Mouse (Mus musculus) embryo, embryonic 10.5 days (tissue): ENCODE results near the gene Gm49711.

Experiments
- DNase-seq: peaks from one replicate; pipeline ENCODE4 v3.0.0-alpha.2; 2015; ENCODE audit warnings: low spot score

Gm49711 gene

DNA sequence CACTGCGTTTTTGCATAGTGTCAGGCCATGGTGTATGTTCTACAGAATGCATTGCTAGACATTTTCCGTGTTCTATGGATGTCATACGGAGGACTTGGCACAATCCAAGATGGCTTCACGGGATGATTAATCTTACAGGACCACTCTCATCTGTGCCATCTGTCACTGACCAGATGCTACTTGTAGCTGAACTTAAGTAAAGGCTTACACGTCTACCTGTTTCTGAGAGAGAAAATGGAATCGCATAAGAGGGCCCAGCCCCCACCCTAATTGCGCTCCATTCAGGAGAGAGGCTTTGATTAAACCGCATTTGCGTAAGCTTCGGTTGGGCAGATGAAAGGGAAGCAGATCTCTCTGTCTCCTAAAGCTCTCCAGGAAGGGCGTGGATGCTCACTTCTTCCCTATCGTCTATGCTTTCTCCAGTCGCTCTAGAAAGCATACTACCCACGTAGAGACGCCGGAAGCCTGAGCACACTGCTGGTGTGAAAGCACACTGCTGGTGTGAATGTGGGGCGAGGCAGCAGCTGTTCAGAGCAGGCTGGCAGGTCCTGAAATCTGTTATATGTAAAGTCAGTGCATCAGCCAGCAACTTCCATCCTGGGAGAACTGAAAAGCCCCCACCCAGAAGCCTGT, 62.9 kb downstream of the Gm49711 start:
- DNase-seq = no peak

DNA sequence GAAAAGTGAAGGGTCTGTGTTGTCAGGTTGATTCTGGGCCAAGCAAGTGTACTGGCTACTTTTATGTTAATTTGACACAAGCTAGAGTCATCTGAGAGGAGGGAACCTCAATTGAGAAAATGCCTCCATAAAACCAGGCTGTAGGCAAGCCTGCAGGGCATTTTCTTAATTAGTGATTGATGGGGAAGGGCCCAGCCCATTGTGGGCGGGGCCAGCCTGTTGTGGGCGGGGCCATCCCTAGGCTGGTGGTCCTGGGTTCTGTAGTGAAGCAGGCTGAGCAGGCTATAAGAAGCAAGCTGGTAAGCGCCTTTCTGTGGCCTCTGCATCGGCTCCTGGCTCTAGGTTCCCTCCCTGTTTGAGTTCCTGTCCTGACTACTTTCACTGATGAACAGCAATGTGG, 69.1 kb downstream of the Gm49711 start:
- DNase-seq = no peak

GRCm38 (mm10) chr16:92127666-92128065, 69.5 kb downstream of the Gm49711 start:
- DNase-seq = no peak

DNA sequence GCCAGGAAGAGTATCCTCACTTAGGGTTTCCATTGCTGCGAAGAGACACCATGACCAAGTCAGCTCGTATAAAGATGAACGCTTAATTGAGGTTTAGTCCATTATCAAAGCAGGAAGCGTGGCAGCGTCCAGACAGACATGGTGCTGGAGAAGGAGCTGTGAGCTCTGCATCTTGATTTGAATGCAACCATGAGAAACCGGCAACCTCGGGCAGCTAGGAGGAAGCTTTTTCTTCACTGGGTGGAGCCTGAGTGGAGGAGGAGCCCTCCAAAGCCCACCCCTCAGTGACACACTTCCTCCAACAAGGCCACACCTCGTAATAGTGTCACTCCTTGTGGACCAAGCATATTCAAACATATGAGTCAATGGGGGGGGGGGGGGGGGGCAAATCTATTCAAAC, 71.7 kb downstream of the Gm49711 start:
- DNase-seq = no peak

GRCm38 (mm10) chr16:92132511-92132910, 74.4 kb downstream of the Gm49711 start:
- no peak for DNase-seq

DNA sequence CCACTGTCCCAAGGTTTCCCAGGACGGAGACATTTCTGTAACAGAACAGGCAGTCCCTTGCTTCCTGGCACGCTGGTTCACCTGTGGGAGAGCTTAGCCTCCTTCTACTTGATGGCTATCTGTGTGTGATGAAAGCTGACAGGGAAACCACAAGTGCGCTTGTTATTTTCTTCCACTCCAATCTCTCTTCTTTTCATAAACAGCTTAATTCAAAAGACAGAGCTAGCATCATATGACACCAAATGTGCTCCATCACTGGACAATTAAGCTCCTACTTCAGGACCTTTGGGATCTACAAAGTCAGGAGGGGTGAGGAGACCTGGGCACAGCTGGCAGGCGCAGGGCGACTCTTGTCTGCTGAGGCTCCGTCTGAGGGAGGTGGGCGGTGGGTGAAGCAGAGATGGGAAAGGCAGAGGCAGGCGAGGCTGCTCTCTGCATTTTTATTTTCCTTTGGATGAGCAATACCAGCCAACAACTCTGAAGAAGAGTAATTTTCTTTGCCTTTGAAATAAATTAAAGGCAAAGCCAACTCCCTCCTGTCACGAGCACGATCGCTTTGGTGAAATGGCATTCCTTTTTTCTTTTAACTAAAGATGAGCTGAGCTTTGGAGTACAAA, 76.1 kb downstream of the Gm49711 start:
- no peak for DNase-seq

GRCm38 (mm10) chr16:92136275-92136674, 78.2 kb downstream of the Gm49711 start:
- no peak for DNase-seq

GRCm38 (mm10) chr16:92139386-92140261, 81.5 kb downstream of the Gm49711 start:
- peak; percentile 60 for DNase-seq

- DNase-seq = no peak
These were observed 82.2 kb downstream of the Gm49711 start for GRCm38 (mm10) chr16:92140328-92140727.

DNA sequence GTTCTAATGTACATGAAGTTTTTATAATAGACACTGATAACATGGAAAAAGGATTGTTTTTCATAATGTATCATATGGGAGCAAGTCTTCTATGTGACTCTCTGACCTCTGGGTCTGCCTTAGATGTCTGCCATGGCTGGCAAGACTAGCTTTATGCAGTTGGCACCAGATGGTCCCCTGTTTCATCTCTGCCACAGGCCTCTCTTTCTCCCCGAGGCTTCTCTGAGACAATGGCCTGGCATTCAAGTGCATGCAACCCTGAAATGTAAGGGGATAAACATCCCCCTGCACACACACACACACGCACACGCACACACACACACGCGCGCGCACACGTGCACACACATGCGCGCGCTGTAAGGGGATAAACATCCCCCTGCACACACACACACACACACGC, 82.9 kb downstream of the Gm49711 start:
- no peak for DNase-seq

DNA sequence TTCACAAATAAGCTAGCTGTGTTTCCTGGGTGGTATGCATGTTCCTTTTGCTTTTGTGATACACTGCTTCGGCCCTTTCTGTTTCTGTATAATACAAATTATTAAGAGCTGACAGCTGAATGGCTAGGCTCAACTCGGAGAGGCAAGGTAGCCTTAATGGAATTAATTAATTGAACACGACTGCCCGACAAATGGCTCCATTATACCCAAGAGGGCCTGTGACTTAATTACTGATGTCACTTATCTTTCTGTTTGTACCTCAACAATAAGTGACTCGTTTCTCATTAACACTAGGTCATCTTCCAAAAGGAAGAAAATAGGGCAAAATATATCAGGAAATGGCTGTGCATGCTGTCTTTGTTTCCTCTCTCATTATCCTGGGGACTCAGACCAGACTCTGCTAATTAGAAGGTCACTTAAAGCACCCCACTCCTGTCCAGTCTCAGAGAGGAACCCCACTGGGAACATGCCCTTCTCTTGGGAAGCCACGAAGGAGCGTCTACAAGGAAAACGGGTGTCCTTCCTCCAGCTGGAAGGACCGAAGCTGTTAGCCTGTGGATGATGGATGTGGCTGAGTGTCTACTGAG, 84.4 kb downstream of the Gm49711 start:
- no peak for DNase-seq

DNA sequence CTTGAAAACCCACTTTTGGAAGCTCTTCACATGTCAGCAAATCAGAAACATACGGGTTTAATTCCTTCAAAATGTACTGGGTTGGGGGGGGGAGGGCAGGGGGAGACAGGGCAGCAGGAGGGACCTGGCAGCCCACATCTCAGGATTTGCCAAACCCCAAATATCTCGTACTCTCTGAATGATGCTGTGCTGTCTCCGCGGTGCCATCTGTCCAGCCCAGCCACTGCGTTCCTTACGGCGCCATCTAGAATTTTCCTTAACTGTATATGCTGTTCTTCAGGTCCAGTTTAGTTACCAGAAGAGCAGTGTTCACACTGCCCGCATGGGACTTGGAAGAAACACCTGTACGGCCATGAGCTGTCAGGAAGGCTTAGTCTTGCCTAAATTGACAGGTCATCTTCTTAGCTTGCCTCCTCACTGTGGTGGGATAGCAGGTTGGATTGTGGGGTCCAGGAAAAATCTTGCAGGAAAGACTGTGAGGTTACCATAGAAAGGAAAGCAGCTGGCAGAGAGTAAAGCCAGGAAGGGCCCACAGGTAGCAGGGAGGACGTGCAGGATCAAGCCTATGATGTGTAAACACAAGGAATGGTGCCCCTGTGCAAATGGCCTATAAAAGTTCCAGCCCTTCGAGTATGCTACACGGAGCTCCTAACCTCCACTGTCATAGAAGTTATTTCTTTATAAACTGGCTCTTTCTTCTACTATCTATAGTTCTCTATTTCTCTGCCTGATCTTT, 89.7 kb downstream of the Gm49711 start:
- DNase-seq = no peak

DNA sequence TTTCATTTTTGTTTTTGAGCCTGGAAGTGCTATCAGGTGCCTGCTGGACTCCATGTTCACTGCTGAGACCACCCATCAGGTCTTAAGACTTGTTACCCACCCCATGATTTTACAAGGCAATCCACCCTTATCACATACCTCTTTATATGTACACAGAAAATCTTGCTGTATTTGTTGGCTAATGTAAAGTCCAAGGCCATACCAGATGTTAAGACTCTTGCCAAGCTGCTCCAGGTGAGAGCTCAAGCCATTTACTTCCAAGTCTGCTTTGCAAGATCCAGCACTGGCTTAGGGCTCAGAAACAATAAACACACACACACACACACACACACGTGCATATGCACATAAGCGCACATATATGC, 90.2 kb downstream of the Gm49711 start:
- DNase-seq = no peak

GRCm38 (mm10) chr16:92150975-92151374, 92.9 kb downstream of the Gm49711 start:
- DNase-seq = no peak

DNA sequence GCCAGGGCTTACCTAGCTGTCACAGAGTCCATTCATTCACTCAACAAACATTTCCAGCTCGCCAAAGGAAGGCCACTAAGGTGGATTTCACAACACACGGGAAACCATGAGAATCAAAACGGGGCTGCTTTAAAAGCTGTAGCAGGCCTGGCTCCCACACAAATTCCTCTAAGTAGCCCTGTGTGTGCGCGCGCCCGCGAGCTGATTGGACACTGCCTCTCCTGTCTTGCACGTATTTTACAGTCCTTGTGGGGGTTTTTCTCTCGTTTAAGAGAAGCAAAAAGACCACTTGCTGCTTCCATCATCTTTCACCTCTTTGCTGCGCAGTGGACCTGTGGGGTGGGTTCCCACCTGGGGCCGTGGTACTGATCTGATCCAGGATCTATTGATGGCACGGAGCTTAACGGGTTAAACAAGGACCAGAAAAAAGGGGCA, 99.9 kb downstream of the Gm49711 start:
- DNase-seq = peak; percentile 66

DNA sequence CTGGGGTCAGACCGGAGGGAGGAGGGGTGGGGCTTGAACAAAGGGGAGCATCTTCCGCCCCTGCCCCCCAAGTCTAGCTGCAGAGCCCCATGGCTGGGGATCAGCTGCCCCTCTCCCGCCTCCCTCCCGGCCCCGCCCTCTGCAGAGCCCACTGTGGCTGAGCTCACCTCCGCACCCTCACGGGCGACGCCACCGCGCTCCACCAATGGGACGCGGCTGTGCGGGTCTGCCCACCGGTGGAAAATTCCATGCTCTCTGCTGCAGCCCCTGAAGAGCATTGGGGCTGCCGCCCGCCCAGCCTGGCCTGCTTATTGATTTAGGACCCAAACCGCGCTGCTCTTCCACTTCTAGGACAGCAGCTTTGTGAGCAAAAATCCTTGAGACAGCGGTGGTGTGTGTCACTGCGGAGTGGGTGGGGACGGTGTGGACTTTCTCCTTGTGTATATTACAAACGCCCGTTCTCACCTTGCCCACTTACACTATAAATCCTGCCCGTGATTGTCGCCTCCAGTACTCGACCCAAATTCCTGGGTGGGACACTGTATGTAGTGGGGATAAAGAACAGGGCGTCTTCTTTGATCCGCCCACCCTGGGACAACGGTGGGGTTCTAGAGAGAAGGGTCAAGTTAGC, 100.5 kb downstream of the Gm49711 start:
- DNase-seq = peak; percentile 83

DNA sequence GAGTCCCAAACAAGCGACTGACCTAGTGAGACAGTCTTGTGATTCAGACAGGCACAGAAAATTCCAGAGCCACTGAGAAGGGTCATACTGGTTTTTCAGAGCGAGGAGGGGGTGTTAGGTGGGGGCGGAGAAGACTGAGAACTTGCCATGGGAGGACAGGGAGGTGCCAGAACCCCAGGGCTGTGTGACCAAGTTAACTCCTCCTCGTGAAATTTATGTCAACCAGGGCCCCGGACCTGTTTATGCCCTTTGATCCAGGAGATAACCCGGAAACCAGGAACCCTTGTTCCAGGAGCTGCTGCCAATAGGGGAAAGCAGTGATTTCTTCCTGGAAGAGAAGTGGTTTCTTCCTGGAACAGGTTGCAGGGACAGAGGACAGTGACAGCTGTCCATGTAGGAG, 101.0 kb downstream of the Gm49711 start:
- DNase-seq = no peak

- DNase-seq = peak; percentile 53
These were observed 104.2 kb downstream of the Gm49711 start for GRCm38 (mm10) chr16:92162289-92162688.

DNA sequence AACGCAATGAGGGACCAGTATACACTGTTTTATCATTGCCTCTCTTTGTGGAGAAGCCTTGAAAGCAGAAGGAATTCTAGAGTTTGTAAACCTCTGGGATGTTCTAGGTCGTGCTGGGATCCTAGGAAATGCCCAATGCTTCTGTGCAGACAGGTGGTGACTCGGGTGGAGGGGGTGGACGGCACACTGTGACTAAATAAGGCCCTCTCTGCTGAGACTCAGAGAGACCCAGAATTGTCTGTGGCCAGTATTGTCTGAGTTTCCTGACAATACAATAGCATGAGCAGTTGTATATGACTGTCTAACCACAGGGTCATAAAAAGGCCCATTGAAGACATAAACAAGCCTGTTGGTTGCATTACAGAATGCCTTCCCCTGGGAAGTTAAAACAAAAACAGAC, 105.4 kb downstream of the Gm49711 start:
- no peak for DNase-seq

GRCm38 (mm10) chr16:92176052-92176451, 117.9 kb downstream of the Gm49711 start:
- no peak for DNase-seq

- DNase-seq = no peak
These were observed 119.6 kb downstream of the Gm49711 start for GRCm38 (mm10) chr16:92177718-92178117.

GRCm38 (mm10) chr16:92179306-92179705, 121.2 kb downstream of the Gm49711 start:
- DNase-seq = no peak
